Mouse (Mus musculus) Muller cell, postnatal 12 days (primary cell): Measurements from ENCODE around the gene Mau2.
A peak's percentile ranks its signal among the peaks of the same experiment; 100 is the strongest.
"Not testable (repeated sequence)": the region's sequence is repeated elsewhere in the genome, so short reads cannot be mapped to it uniquely, and the experiment has no call there.

Experiments used
- DNase-seq: peaks from one replicate; pipeline ENCODE4 v3.0.0-alpha.2; 2015; ENCODE audit errors: inconsistent ontology term

Gene Mau2

DNA sequence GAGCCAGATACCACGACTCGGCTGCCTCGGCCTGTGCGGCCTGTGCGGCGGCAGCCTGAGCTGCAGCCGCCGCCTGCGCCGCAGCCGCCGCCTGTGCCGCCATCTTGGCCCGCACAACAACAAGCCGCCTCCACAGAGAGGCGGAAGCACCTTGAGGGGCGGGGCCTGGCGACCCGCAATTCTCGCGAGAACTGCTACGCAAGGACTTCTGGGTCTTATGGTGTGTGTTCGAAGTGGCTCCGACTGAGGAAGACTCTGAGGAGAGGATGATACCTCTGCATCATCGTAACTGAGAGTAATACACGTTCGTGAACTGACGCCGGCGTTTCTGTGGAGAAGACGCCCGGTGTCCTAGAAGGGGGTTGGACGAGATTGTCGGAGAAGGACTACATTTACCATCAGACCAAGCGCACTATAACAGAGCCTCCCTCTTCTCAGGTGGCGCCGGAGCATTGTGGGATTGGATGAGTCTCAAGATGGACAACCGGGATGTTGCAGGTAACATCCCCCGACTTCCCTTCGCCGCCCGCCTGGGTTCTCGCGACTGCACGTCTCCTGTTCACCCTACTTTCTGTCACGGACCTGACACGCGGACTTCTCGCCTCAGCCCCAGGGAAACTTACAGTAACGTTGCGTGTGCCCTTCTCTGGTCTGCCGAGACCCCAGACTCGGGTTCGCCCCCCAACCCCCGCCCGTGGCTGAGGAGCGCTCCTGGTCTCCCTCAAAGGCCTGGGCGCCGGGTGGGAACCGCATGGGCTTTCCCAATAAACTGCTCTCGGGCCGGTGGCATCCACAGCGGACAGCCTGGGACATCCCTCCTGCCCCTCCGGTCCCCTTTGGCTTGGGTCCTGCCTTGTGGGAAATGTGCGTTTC, at the start of gene Mau2, which contains the start of gene Sugp1:
Gene Mau2 (minus strand): TSS at position 152 of the 873 bp plus-strand sequence.
Gene Sugp1 (plus strand): TSS at position 231 of the 873 bp plus-strand sequence.
- peak; percentile 99 for DNase-seq

- no peak for DNase-seq
Observed at GRCm38 (mm10) chr8:70089296-70089960, 46.9 kb upstream of the Mau2 start.

- peak; percentile 58 for DNase-seq
Observed at GRCm38 (mm10) chr8:70087836-70088650, 45.5 kb upstream of the Mau2 start.

- DNase-seq: no peak
Observed at GRCm38 (mm10) chr8:70087237-70087636, 44.7 kb upstream of the Mau2 start.

DNA sequence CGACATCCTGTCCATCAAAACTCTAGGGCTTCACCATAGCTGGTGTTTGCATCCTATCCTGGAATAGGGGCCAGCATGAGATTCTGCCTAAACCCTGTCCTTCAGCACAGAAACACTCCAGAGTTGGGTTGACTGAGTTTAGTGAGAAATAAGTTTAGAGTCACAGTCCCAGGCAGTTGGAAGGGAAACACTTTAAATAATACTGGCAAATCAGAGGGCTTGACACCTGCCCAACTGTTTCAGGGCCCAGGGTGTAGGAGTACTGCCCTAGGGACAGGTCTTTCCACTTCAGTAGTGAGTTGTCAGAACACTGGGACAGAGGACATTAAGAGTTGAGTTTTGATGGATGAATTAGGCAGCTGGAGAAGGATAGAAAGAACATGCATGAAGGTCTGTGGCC, 43.6 kb upstream of the Mau2 start:
- DNase-seq: no peak

GRCm38 (mm10) chr8:70084191-70085065, 41.9 kb upstream of the Mau2 start:
- peak; percentile 44 for DNase-seq

GRCm38 (mm10) chr8:70083285-70083684, 40.8 kb upstream of the Mau2 start, which contains the start of gene Hapln4:
TSS of gene Hapln4 (plus strand) at chr8:70083457.
- peak; percentile 63 for DNase-seq

DNA sequence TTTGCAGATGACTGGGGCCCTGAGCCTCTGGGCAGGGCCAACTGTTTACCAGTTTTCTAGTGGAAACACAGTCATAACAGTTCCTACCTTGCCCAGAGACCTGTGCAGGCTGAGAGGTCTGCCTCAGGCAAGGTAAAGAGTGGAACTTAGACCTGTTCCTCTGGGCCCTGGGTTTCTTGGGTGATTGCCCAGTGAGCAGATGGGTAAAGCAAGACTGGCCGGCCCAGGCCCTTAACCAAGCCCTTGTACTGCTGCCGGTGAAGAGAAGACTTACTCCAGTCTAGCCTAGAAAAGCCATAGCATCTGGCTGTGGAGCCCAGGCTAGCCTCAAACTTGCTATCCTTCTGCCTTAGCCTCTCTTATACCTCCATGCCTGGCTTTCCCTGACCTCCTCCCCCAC, 39.4 kb upstream of the Mau2 start:
- no peak for DNase-seq

GRCm38 (mm10) chr8:70073682-70074081, 31.1 kb upstream of the Mau2 start:
- no peak for DNase-seq

- no peak for DNase-seq
Observed at GRCm38 (mm10) chr8:70073120-70073519, 30.6 kb upstream of the Mau2 start.

DNA sequence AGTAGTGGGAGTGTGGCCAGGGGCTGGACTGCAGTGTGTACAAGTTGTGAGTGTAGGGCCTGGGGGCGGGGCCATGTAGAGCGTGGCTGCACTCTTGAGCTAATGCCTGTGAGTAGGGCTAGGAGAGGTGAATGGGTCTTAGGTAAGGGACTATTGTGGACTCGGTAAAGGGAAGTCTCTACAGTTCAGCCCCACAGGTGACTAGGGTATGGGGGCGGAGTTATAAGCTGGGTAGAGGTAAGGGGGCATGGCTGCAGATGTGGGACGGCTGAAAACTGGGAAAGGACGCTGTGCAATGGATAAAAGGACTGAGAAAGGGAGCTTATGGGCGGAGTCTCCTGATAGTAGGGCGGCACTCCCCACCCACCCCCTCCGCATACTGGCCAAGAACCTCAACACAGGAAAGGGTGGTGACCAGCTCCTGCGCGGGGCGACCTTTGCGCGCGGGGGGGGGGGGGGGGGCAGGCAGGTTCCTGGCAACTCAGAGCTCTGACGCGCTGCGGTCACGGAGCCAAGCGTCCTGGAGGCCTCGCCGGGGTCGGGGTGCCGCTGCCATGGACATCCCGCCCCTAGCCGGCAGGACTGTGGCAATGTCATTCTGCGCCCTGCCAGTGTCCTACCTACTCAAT, 30.0 kb upstream of the Mau2 start, which contains the start of gene Tm6sf2:
Gene Tm6sf2 (plus strand): TSS at position 484 of the 629 bp plus-strand sequence.
- DNase-seq: no peak

DNA sequence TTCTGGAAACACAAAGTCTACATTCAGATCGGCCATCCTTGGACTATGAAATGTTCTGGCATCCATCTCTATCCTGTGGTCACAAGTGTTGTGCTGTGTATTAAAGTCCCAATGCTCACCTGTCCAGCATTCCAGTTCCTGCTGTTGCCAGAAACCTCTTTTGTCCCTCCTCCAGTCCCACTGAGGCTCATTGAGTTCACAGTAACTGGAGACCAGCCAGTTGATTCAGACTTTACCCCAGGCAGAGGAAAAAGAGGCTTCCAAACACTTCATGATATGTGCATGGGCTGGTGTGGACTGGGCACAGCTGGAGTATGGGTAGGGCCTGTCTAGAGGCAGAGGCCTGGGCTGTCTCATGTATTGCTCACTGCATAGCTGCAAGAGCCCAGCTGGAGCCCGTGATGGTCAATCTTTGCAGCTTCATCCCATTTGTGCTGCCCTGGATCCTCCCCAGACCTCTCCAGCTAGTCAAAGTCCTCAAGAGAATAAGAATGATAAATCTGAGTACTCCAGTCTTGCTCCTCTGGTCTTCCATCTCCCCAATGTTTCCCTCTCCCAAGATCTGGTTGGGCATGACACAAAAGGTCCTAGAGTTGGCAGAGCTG, 29.4 kb upstream of the Mau2 start:
- no peak for DNase-seq

DNA sequence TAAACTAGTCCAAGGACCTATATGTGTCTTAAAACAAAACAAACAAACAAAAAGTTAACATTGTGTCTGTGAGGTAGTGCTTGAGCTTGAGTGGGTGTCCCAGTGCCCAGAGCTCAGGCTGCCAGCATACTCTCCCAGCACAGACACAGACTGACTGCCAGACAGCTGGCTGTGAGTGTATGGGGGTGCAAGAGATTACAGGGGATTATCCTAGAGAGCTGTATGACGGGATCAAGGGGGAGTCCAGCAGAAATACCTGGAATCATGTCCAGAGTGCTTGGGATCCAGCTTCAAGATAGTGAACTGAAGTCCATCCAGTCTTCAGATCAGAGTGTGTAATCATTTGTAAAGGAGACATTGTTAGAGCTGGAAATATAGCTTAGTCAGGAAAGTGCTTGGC, 15.2 kb upstream of the Mau2 start:
- no peak for DNase-seq

- not testable (repeated sequence) for DNase-seq
Observed at GRCm38 (mm10) chr8:70050434-70050833, 7.9 kb upstream of the Mau2 start.

GRCm38 (mm10) chr8:70049662-70050061, 7.1 kb upstream of the Mau2 start:
- no peak for DNase-seq

GRCm38 (mm10) chr8:70043996-70044395, 1.5 kb upstream of the Mau2 start:
- DNase-seq: no peak

DNA sequence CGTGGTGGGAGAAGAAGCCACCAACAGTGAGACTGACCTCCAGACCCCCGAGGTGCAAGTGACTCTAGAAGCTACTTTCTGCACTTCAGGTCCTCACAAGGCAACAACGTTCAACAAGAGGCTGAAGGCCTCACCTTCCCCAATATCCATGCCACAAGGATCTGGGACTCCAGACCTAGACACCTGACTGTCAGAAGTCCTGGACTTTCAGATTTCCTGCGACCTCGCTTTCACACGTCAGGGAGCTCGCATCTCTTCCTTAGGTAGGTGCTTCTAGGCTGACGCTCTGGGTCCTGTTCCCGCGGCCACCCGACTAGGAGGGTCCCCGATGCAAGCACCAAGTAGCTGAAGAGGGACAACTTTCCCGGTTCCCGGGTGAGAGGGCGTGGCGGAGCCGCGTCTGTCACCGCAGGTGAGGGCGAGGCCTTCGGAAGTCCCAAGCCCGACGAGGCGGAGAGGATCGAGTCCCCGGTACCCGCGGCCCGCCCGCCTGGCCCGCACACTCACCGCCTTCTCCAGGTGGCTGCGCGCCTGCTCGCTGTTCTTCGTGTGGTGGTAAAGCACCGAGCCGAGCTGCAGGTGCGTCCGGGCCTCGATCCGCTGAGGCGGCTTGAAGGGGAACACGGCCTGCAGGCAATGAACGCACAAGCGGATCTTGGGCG, 518 bp downstream of the Mau2 start:
- no peak for DNase-seq

DNA sequence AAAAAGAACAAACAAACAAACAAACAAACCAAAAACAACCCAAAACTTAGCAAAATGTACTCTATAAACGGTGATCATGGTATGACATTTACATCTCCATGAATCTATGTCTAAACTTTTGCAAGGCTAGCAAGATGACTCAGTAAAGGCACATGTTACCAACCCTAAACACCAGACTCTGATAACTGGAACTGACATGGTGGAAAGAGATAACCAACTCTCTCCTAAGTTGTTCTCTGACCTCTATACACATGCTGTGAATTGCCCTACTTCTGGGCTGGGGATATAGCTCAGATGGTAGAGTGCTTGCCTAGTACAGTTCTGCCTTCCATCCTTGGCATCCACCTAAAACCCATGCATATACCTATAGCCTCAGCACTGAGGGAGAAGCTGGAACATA, 4.5 kb downstream of the Mau2 start:
- no peak for DNase-seq

DNA sequence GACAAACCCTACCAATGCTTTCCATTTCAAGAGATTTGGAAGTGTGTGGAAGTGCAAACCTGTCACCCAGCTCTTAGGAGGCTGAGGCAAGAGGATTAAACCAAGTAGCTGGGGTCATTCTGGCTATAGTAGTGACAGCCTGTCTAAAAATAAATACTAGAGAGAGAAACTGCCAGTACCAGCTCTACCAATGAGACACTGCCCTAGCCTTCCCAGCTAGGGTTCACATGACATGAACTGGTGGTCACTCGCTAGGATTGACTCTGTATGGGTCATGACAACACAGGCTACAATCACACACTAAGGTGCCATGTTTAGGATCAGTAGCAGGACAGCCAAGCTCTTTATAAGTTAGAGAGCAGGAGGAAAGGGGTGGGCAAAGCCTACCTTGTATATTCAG, 12.3 kb downstream of the Mau2 start:
- no peak for DNase-seq
